In genomic region chr17:87640272-87640671, GRCm38 (mm10) we compare ENCODE assay signal across 21 mouse cellular contexts. TPM values are rescaled to one million over a fixed set of nuclear protein-coding genes. Genes with fewer than 3 reads are reported as not detected.
DNase-seq lines count a peak whose midpoint lies in the region; ATAC-seq and TF ChIP-seq lines count a peak whose summit lies in the region.
"Had no signal": no experiment of that assay in that cellular context is flagged by ENCODE, and none has a peak within 500 bp of the region (broad histone marks: within the 10 kb centered on the region; RNA-seq: fewer than 3 reads in every experiment).

No protein-coding gene starts in this region.

- peak overlapping the region; percentile 63 for H3K4me2 ChIP-seq in intestine, postnatal 0 days (replicated peaks; ENCODE audit: low read depth)
- H3K4me2 ChIP-seq: embryonic facial prominence, embryonic 13.5 days; forebrain, embryonic 13.5 days; hindbrain, embryonic 12.5 days had no signal

- no peak for TF ChIP-seq POLR2A in kidney, adult 2 months (IDR thresholded peaks at IDR 0.05; ENCODE audit: low read depth, low read length)

- H3K27ac ChIP-seq in kidney, adult 2 months (ENCODE audit: insufficient read depth, low read depth, low read length), result peak overlapping the region; percentile 52; the same call in 1 of the 2 replicates
- peak overlapping the region; percentile 60 for H3K27ac ChIP-seq in intestine, postnatal 0 days (ENCODE audit: low read depth, low read length)
- H3K27ac ChIP-seq: embryonic facial prominence, embryonic 13.5 days; forebrain, embryonic 13.5 days; heart, embryonic 10.5 days; hindbrain, embryonic 12.5 days had no signal

- H3K27me3 ChIP-seq in kidney, adult 2 months (replicated peaks; ENCODE audit: control insufficient read depth, insufficient read depth, low read length), result no peaks in the 10 kb centered on the region; the same call in 1 of the 2 replicates
- H3K27me3 ChIP-seq in intestine, postnatal 0 days (replicated peaks; ENCODE audit: control insufficient read depth, insufficient read depth, low read length), result no peaks in the 10 kb centered on the region; the same call in 1 of the 2 replicates

- 93% methylated on average over 27 of the region's 27 CpGs for WGBS in kidney, adult 2 months
- WGBS in intestine, postnatal 0 days, result 68% methylated on average over 27 of the region's 27 CpGs

- H3K4me1 ChIP-seq in kidney, adult 2 months (ENCODE audit: control insufficient read depth, insufficient read depth, low read length), result peaks cover 2% of the 10 kb centered on the region; the same call in 1 of the 2 replicates
- H3K4me1 ChIP-seq in intestine, postnatal 0 days (replicated peaks; ENCODE audit: control insufficient read depth, insufficient read depth, low read length), result no peaks in the 10 kb centered on the region

- no peak for TF ChIP-seq CTCF in kidney, adult 2 months (conservative IDR thresholded peaks at IDR 0.05; ENCODE audit: insufficient read depth, insufficient read length, low read depth, low read length)
- TF ChIP-seq CTCF in intestine, postnatal 0 days (IDR thresholded peaks at IDR 0.05; ENCODE audit: low read depth), result no peak

- no peak for ATAC-seq in intestine, postnatal 0 days
- ATAC-seq: forebrain, embryonic 13.5 days; forebrain, postnatal 0 days; hindbrain, embryonic 16.5 days had no signal

- H3K36me3 ChIP-seq in kidney, adult 2 months (ENCODE audit: control insufficient read depth, insufficient read depth, low read length), result no peaks in the 10 kb centered on the region
- peaks cover 24% of the 10 kb centered on the region for H3K36me3 ChIP-seq in intestine, postnatal 0 days (ENCODE audit: control insufficient read depth, insufficient read depth)
- H3K36me3 ChIP-seq: heart, embryonic 10.5 days; hindbrain, embryonic 12.5 days had no signal

- H3K4me3 ChIP-seq in kidney, adult 2 months (ENCODE audit: insufficient read depth, low read depth, low read length), result no peak overlapping the region
- peak overlapping the region; percentile 78; the same call in 1 of the 2 replicates for H3K4me3 ChIP-seq in intestine, postnatal 0 days (ENCODE audit: low read depth, low read length)
- H3K4me3 ChIP-seq: embryonic facial prominence, embryonic 13.5 days; forebrain, embryonic 13.5 days; heart, embryonic 10.5 days; hindbrain, embryonic 12.5 days had no signal

- no peaks in the 10 kb centered on the region for H3K9me3 ChIP-seq in intestine, postnatal 0 days (ENCODE audit: control insufficient read depth)
- H3K9me3 ChIP-seq: embryonic facial prominence, embryonic 13.5 days; forebrain, embryonic 13.5 days; heart, embryonic 10.5 days; hindbrain, embryonic 12.5 days had no signal

- DNase-seq in kidney, adult 2 months, result peak; percentile 23
- DNase-seq in kidney, postnatal 36 days, result no peak
- DNase-seq in ZHBTc4 (ENCODE audit: low read depth, low spot score), result peak; percentile 65
- no peak for DNase-seq in heart, adult 8-10 months (ENCODE audit: low spot score)
- DNase-seq in left cerebral cortex, adult 9 months (ENCODE audit: low spot score in 2 of 2), result no peak
- DNase-seq in ovary, postnatal 36 days (ENCODE audit: low spot score), result no peak
- DNase-seq: adrenal gland, postnatal 10 days; cerebellum, adult 11-12 months; cerebellum, adult 9-10 months; forebrain, postnatal 0 days; gastrocnemius, postnatal 36 days; heart, adult 11 months; heart, postnatal 10 days; heart, postnatal 4 days had no signal

- 0 out of 2 replicates have a peak overlapping the region, but pooled peaks have one; percentile 11 for H3K9ac ChIP-seq in intestine, postnatal 0 days (ENCODE audit: low read depth, low read length)
- H3K9ac ChIP-seq: embryonic facial prominence, embryonic 13.5 days; forebrain, embryonic 13.5 days; forebrain, postnatal 0 days; hindbrain, embryonic 12.5 days had no signal

RNA-seq across cellular contexts. Expression of gene Epcam, which starts 4.5 kb away (rescaled TPM):
- 59.5 and 73.8 TPM in 2 replicates for polyA plus RNA-seq in kidney, adult 2 months (2012; rRNA removed)
- 1,279 and 1,318 TPM in 2 replicates for polyA plus RNA-seq in intestine, postnatal 0 days (2015; fragmentation: Nextera tagmentation; extraction: Ambion mirVana)
- total RNA-seq in heart, adult 8-10 months (2022), result not detected
- total RNA-seq: gastrocnemius, adult 8-10 months; gastrocnemius, postnatal 36 days; heart, postnatal 10 days; heart, postnatal 4 days had no signal

RNA-seq across cellular contexts. Expression of gene Msh2, which starts 31.9 kb away (rescaled TPM):
- 6.3 and 7.4 TPM in 2 replicates for polyA plus RNA-seq in kidney, adult 2 months (2012; rRNA removed)
- polyA plus RNA-seq in intestine, postnatal 0 days (2015; fragmentation: Nextera tagmentation; extraction: Ambion mirVana), result 13.9 and 15.9 TPM in 2 replicates
- 10 to 100 TPM; 13.1 to 16.2 (median 14.6) TPM for total RNA-seq in heart, adult 8-10 months (2022)

Comparison
In these comparisons a context has a peak if more than half of its experiments do, and no peak if none do; other contexts are left out.
1. DNase-seq: peak in kidney, adult 2 months (single experiment) and ZHBTc4 (single experiment); none in kidney, postnatal 36 days (0 of 2), heart, adult 8-10 months (single experiment), left cerebral cortex, adult 9 months (0 of 2) and ovary, postnatal 36 days (single experiment).
2. RNA of gene Epcam, which starts 4.5 kb away (polyA plus RNA-seq): 1,279 to 1,318 TPM in intestine, postnatal 0 days; 59.5 to 73.8 TPM in kidney, adult 2 months; every median in the first group is over 10 times any median in the second.